ENCODE assay signal across 32 mouse cellular contexts in genomic region chr1:83362168-83362567, GRCm38 (mm10). TPM values are rescaled to one million over a fixed set of nuclear protein-coding genes. Genes with fewer than 3 reads are reported as not detected.
DNase-seq lines count a peak whose midpoint lies in the region; ATAC-seq and TF ChIP-seq lines count a peak whose summit lies in the region.
"Had no signal": no experiment of that assay in that cellular context is flagged by ENCODE, and none has a peak within 500 bp of the region (broad histone marks: within the 10 kb centered on the region; RNA-seq: fewer than 3 reads in every experiment).

No protein-coding gene starts in this region.

- no peak overlapping the region for H3K4me3 ChIP-seq in layer of hippocampus, adult 2 months
- no peak overlapping the region for H3K4me3 ChIP-seq in lung, postnatal 0 days (ENCODE audit: low read depth, low read length)
- H3K4me3 ChIP-seq: erythroblast, embryonic 14.5 days; forebrain, embryonic 12.5 days; hindbrain, embryonic 13.5 days; limb, embryonic 13.5 days; lung, embryonic 15.5 days; midbrain, embryonic 10.5 days; myocyte; neural tube, embryonic 13.5 days had no signal

- no peak for TF ChIP-seq POLR2A in brain, embryonic 14.5 days (IDR thresholded peaks at IDR 0.05; ENCODE audit: borderline replicate concordance, extremely low read depth, insufficient read depth, insufficient read length, poor library complexity, severe bottlenecking)

- no peaks in the 10 kb centered on the region for H3K36me3 ChIP-seq in lung, postnatal 0 days (ENCODE audit: insufficient read depth, low read length)
- H3K36me3 ChIP-seq: forebrain, embryonic 12.5 days; hindbrain, embryonic 13.5 days; limb, embryonic 13.5 days; lung, embryonic 15.5 days; midbrain, embryonic 10.5 days; neural tube, embryonic 13.5 days had no signal

- no peak for ATAC-seq in lung, postnatal 0 days
- ATAC-seq: CD4-positive, CD25-positive, alpha-beta regulatory T cell, adult 4 months; intestine, embryonic 16.5 days; midbrain, embryonic 16.5 days had no signal

- no peak overlapping the region for H3K9ac ChIP-seq in lung, postnatal 0 days (replicated peaks; ENCODE audit: low read depth)
- H3K9ac ChIP-seq: forebrain, embryonic 12.5 days; hindbrain, embryonic 13.5 days; limb, embryonic 13.5 days; lung, embryonic 15.5 days; neural tube, embryonic 13.5 days had no signal

- 79% methylated on average over 6 of the region's 6 CpGs for WGBS in lung, postnatal 0 days

- H3K9me3 ChIP-seq in lung, postnatal 0 days (ENCODE audit: low read length): no peaks in the 10 kb centered on the region
- H3K9me3 ChIP-seq: forebrain, embryonic 12.5 days; hindbrain, embryonic 13.5 days; limb, embryonic 13.5 days; lung, embryonic 15.5 days; midbrain, embryonic 10.5 days; neural tube, embryonic 13.5 days had no signal

- peak overlapping the region; percentile 39; the same call in 1 of the 2 replicates for H3K27ac ChIP-seq in layer of hippocampus, adult 2 months
- H3K27ac ChIP-seq in lung, postnatal 0 days (ENCODE audit: low read length): no peak overlapping the region
- H3K27ac ChIP-seq: forebrain, embryonic 12.5 days; hindbrain, embryonic 13.5 days; limb, embryonic 13.5 days; lung, embryonic 15.5 days; midbrain, embryonic 10.5 days; neural tube, embryonic 13.5 days; stomach, postnatal 0 days had no signal

- DNase-seq in layer of hippocampus, adult 2 months (ENCODE audit: low spot score in 2 of 2): no peak
- no peak for DNase-seq in layer of hippocampus, postnatal 14 days (ENCODE audit: low spot score in 2 of 2)
- peak; percentile 7 for DNase-seq in brain, embryonic 14.5 days (ENCODE audit: low read depth)
- DNase-seq in cerebellum, adult 8-10 months: peak; percentile 39
- peak; percentile 44 to 63 for DNase-seq in cerebellum, postnatal 25 days
- DNase-seq in urinary bladder, adult 2 months (ENCODE audit: low spot score): no peak
- DNase-seq in thymus, adult 18-20 months: no peak
- no peak for DNase-seq in lung, postnatal 0 days (ENCODE audit: low spot score)
- DNase-seq: adrenal gland, adult 8-10 months; gastrocnemius, postnatal 25 days; heart, adult 11 months; heart, postnatal 4 days; kidney, postnatal 10 days; layer of hippocampus, adult 9-11 months; right cerebral cortex, postnatal 4 days; thymus, adult 2 months; thymus, postnatal 36 days had no signal

- no peak overlapping the region for H3K4me2 ChIP-seq in lung, postnatal 0 days (replicated peaks; ENCODE audit: low read depth, low read length)
- H3K4me2 ChIP-seq: forebrain, embryonic 12.5 days; heart, embryonic 11.5 days; hindbrain, embryonic 13.5 days; limb, embryonic 13.5 days; liver, embryonic 11.5 days; lung, embryonic 15.5 days; neural tube, embryonic 13.5 days had no signal

- H3K27me3 ChIP-seq in lung, postnatal 0 days (replicated peaks; ENCODE audit: insufficient read depth, low read length): no peaks in the 10 kb centered on the region
- H3K27me3 ChIP-seq: forebrain, embryonic 12.5 days; hindbrain, embryonic 13.5 days; limb, embryonic 13.5 days; lung, embryonic 15.5 days; neural tube, embryonic 13.5 days had no signal

- no peak for TF ChIP-seq CTCF in layer of hippocampus, adult 2 months (conservative IDR thresholded peaks at IDR 0.05)
- no peak for TF ChIP-seq CTCF in brain, embryonic 14.5 days (IDR thresholded peaks at IDR 0.05; ENCODE audit: borderline replicate concordance, extremely low read depth, insufficient read depth, insufficient read length)
- TF ChIP-seq CTCF in lung, postnatal 0 days (IDR thresholded peaks at IDR 0.05): no peak

- TF ChIP-seq EP300 in lung, postnatal 0 days (IDR thresholded peaks at IDR 0.05): no peak

- H3K4me1 ChIP-seq in lung, postnatal 0 days (ENCODE audit: insufficient read depth, low read depth, low read length): no peaks in the 10 kb centered on the region
- H3K4me1 ChIP-seq: forebrain, embryonic 12.5 days; hindbrain, embryonic 13.5 days; limb, embryonic 13.5 days; lung, embryonic 15.5 days; midbrain, embryonic 10.5 days; neural tube, embryonic 13.5 days had no signal

RNA-seq across cellular contexts. Expression of gene Sphkap, which starts 45.8 kb away (rescaled TPM):
- 100 to 1,000 TPM; 220 to 234 TPM for total RNA-seq in layer of hippocampus, adult 2 months (2021)
- 100 to 1,000 TPM; 183 to 190 TPM for total RNA-seq in layer of hippocampus, postnatal 14 days (2021)
- 7.1 and 10.9 TPM in 2 replicates for polyA plus RNA-seq in brain, embryonic 14.5 days (2012; rRNA removed)
- 0.01 and 0.03 TPM in 2 replicates for polyA plus RNA-seq in urinary bladder, adult 2 months (2012; rRNA removed)
- polyA plus RNA-seq in lung, postnatal 0 days (2015; fragmentation: Nextera tagmentation; extraction: Ambion mirVana): 0.10 and 0.13 TPM in 2 replicates
- polyA plus RNA-seq: CD4-positive, CD25-positive, alpha-beta regulatory T cell, adult 4 months; erythroblast, embryonic 14.5 days; myocyte; spleen, adult 2 months had no signal

Comparison
In these comparisons a context has a peak if more than half of its experiments do, and no peak if none do; other contexts are left out.
1. DNase-seq: peak in brain, embryonic 14.5 days (single experiment), cerebellum, adult 8-10 months (single experiment) and cerebellum, postnatal 25 days (2 of 2); none in layer of hippocampus, adult 2 months (0 of 2), layer of hippocampus, postnatal 14 days (0 of 2), urinary bladder, adult 2 months (single experiment), thymus, adult 18-20 months (0 of 2) and lung, postnatal 0 days (single experiment).